Mouse (Mus musculus): ENCODE results near the gene Gli1. TPM values are rescaled to one million over a fixed set of nuclear protein-coding genes. Genes with fewer than 3 reads are reported as not detected.
A peak's percentile ranks its signal among the peaks of the same experiment; 100 is the strongest.

Gene Gli1
- polyA plus RNA-seq, 1 experiment from 2014 or later: 0.04 TPM

DNA sequence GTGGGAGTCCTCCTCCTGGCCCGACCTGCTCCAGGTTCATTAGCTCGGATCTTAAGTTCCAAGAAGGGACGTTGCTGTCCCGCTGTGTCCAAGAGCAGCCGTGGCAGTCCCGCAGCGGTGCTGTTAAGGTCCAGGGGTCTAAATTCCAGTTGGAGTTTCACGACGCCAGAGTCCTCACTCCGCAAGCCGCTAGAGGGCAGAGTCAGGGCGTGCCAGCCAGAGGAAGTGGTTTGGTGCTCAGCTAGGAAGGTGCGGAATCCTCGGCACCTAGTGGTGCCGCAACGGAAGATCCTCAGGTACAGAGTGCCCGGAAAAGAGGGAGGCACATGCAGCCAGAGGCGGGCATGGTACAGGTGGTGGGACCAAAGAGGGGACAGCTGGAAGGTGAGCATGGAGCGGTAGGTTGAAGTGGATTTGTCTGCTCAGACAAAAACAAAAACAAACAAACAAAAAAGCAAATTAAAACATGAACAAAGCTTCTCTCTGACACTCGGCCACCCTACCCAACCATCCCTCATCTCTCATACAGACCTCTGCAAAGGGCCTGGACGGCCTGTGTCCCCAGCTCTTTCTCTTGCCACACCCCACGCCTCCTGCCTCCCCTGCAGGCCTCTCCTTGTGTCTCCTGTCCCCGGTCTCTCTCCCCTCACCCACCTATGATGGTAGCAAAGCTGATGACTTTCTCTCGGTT, 9.0 kb upstream of the Gli1 start:
- H3K36me3 ChIP-seq (replicated peaks; ENCODE audit: insufficient read depth, low read length): no peaks in the 10 kb centered on the region
- H3K4me3 ChIP-seq (ENCODE audit: low read depth, low read length): peak overlapping the region; percentile 38
- H3K4me2 ChIP-seq (ENCODE audit: low read depth, low read length): peak overlapping the region; percentile 66
- peak overlapping the region; percentile 71 for H3K9ac ChIP-seq (replicated peaks)
- no peaks in the 10 kb centered on the region for H3K9me3 ChIP-seq (ENCODE audit: low read length)
- DNase-seq (peak; percentile 82), ATAC-seq (peak; percentile 37)
- peak overlapping the region; percentile 93 for H3K27ac ChIP-seq (ENCODE audit: low read depth)
- H3K27me3 ChIP-seq (ENCODE audit: insufficient read depth, low read length): no peaks in the 10 kb centered on the region
- TF ChIP-seq EP300 (IDR thresholded peaks at IDR 0.05; ENCODE audit: low read depth) (no peak), CTCF (IDR thresholded peaks at IDR 0.05; ENCODE audit: low read depth) (peak; percentile 89)
- WGBS (ENCODE audit: insufficient replicate concordance): 12% methylated on average over 24 of the region's 24 CpGs
- peaks cover 12% of the 10 kb centered on the region for H3K4me1 ChIP-seq (ENCODE audit: insufficient read depth)

DNA sequence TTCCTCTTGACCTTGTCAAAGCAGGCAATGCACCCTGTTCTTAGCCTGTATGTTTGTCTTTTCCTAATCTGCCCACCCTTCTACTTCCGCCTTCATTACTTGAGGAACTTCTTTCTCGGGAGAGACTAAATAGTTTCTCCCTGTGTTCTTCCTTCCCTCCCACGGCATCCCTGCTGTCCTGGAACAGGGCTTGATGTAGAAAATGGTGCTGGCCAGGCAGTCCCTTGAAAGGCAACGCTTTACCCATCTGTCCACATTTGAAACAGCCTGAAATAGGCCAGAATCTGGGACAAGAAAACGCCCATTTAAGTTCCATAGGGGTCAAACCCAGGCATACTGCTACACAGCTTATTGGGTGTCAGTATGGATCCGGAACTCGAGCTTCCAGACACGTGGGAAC, 8.0 kb upstream of the Gli1 start:
- H3K9ac ChIP-seq (replicated peaks): peak overlapping the region; percentile 71
- H3K27ac ChIP-seq (ENCODE audit: low read depth): peak overlapping the region; percentile 93
- H3K9me3 ChIP-seq (ENCODE audit: low read length): no peaks in the 10 kb centered on the region
- no peak for TF ChIP-seq EP300 (IDR thresholded peaks at IDR 0.05; ENCODE audit: low read depth)
- DNase-seq: no peak
- peak overlapping the region; percentile 66 for H3K4me2 ChIP-seq (ENCODE audit: low read depth, low read length)
- no peaks in the 10 kb centered on the region for H3K27me3 ChIP-seq (ENCODE audit: insufficient read depth, low read length)
- no peak for ATAC-seq
- H3K4me1 ChIP-seq (ENCODE audit: insufficient read depth): peaks cover 12% of the 10 kb centered on the region
- H3K36me3 ChIP-seq (replicated peaks; ENCODE audit: insufficient read depth, low read length): no peaks in the 10 kb centered on the region
- H3K4me3 ChIP-seq (ENCODE audit: low read depth, low read length): peak overlapping the region; percentile 38; the same call in 1 of the 2 replicates
- WGBS (ENCODE audit: insufficient replicate concordance): 51% methylated on average over 8 of the region's 8 CpGs

DNA sequence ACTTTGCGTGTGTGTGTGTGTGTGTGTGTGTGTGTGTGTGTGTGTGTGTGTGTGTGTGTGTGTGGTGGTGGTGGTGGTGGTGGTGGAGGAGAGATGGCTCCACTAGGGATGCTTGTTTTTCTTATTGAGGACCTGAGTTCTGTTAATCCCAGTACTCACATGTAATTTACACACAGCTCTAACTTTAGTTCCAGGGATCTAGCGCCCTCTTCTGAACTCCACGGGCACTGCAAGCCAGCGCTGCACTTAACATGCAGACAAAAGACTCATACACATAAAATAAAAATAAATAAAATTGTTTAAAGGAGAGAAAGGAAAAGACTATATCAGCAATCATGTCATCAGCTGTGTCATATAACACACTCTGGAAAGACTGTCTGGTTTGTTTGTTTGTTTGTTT, 7.2 kb upstream of the Gli1 start:
- DNase-seq (peak; percentile 37), ATAC-seq (no peak)
- Histone ChIP-seq H3K27ac (ENCODE audit: low read depth) (no peak overlapping the region), H3K9me3 (ENCODE audit: low read length) (no peaks in the 10 kb centered on the region), H3K4me3 (ENCODE audit: low read depth, low read length) (no peak overlapping the region), H3K4me2 (ENCODE audit: low read depth, low read length) (peak overlapping the region; percentile 66; the same call in 1 of the 2 replicates), H3K4me1 (ENCODE audit: insufficient read depth) (peaks cover 8% of the 10 kb centered on the region), H3K27me3 (ENCODE audit: insufficient read depth, low read length) (no peaks in the 10 kb centered on the region), H3K36me3 (replicated peaks; ENCODE audit: insufficient read depth, low read length) (no peaks in the 10 kb centered on the region), H3K9ac (replicated peaks) (no peak overlapping the region)
- peak; percentile 47 for TF ChIP-seq CTCF (IDR thresholded peaks at IDR 0.05; ENCODE audit: low read depth)
- TF ChIP-seq EP300 (IDR thresholded peaks at IDR 0.05; ENCODE audit: low read depth): no peak
- whole genome bisulfite sequencing (ENCODE audit: insufficient replicate concordance): 69% methylated on average over 4 of the region's 4 CpGs

DNA sequence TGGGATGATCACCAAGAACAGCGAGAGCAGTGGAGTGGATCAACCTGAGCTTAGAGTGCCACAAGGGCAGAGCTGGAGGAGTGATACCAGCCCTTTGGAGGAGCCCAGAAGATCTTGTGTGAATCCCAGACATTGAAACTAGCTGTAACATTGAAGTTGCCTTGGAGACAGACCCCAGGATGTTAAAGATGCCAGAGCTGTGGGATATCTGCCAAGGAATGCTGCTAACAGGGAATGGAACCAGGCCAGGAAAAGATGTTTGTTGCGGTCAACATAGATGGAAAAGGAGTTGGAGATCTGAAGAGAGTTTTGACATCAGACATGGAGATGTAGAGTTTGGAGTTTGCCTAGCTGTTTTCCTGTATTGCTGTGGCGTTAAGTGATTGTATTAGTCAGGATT, 4.4 kb upstream of the Gli1 start:
- DNase-seq: no peak
- Histone ChIP-seq H3K4me1 (ENCODE audit: insufficient read depth) (peaks cover 6% of the 10 kb centered on the region), H3K9ac (replicated peaks) (no peak overlapping the region), H3K27me3 (ENCODE audit: insufficient read depth, low read length) (peaks cover 10% of the 10 kb centered on the region), H3K4me2 (ENCODE audit: low read depth, low read length) (no peak overlapping the region), H3K27ac (ENCODE audit: low read depth) (no peak overlapping the region), H3K4me3 (ENCODE audit: low read depth, low read length) (no peak overlapping the region), H3K36me3 (replicated peaks; ENCODE audit: insufficient read depth, low read length) (no peaks in the 10 kb centered on the region), H3K9me3 (ENCODE audit: low read length) (no peaks in the 10 kb centered on the region)
- ATAC-seq: no peak
- 77% methylated on average over 3 of the region's 3 CpGs for WGBS (ENCODE audit: insufficient replicate concordance)
- no peak for TF ChIP-seq CTCF (IDR thresholded peaks at IDR 0.05; ENCODE audit: low read depth)
- no peak for TF ChIP-seq EP300 (IDR thresholded peaks at IDR 0.05; ENCODE audit: low read depth)

DNA sequence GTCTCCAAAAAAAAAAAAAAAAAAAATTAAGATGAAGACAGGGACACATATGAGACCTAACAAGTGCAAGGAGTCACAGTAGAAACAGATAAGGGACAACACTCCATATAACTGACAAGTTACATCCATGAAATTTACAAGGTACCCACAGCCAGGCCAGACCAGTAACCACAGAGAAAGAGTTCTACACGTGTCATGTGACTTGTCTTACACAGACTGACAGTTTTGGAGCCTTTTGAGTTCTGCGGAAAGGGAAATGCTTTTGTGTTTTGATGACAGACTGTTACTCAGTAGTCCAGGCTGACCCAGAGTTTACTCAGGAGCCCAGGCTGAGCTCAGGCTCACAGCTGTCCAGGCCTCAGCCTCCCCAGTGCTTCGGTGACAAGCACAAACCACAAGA, 1.3 kb upstream of the Gli1 start:
- H3K36me3 ChIP-seq (replicated peaks; ENCODE audit: insufficient read depth, low read length): no peaks in the 10 kb centered on the region
- DNase-seq (no peak), ATAC-seq (no peak)
- H3K9ac ChIP-seq (replicated peaks): no peak overlapping the region
- TF ChIP-seq CTCF (IDR thresholded peaks at IDR 0.05; ENCODE audit: low read depth): no peak
- no peak for TF ChIP-seq EP300 (IDR thresholded peaks at IDR 0.05; ENCODE audit: low read depth)
- no peak overlapping the region for H3K27ac ChIP-seq (ENCODE audit: low read depth)
- 43% methylated on average over 3 of the region's 3 CpGs for WGBS (ENCODE audit: insufficient replicate concordance)
- no peak overlapping the region for H3K4me2 ChIP-seq (ENCODE audit: low read depth, low read length)
- no peaks in the 10 kb centered on the region for H3K9me3 ChIP-seq (ENCODE audit: low read length)
- H3K4me3 ChIP-seq (ENCODE audit: low read depth, low read length): no peak overlapping the region
- peaks cover 34% of the 10 kb centered on the region for H3K27me3 ChIP-seq (ENCODE audit: insufficient read depth, low read length)
- H3K4me1 ChIP-seq (ENCODE audit: insufficient read depth): peaks cover 18% of the 10 kb centered on the region

DNA sequence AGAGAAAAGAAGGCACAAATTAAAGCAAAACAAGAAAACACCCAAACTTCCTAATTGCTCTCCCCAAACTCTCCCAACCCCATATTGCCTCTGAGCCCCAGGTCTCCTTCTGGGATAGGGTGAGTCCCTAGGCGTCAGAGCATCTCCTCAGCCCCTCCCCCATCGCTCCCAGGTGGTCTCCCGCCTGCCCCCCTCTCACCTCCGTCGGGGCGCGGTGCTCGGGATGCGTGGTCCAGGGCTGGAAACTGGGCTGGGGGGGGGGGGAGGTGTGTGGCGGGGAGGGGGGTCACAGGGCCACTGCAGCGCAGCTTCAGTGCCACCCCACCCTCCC, 449 bp downstream of the Gli1 start:
- ATAC-seq (no peak), DNase-seq (peak; percentile 18)
- peaks cover 38% of the 10 kb centered on the region for H3K27me3 ChIP-seq (ENCODE audit: insufficient read depth, low read length)
- peaks cover 18% of the 10 kb centered on the region for H3K4me1 ChIP-seq (ENCODE audit: insufficient read depth)
- no peaks in the 10 kb centered on the region for H3K9me3 ChIP-seq (ENCODE audit: low read length)
- 1% methylated on average over 10 of the region's 11 CpGs for WGBS (ENCODE audit: insufficient replicate concordance)
- no peak overlapping the region for H3K27ac ChIP-seq (ENCODE audit: low read depth)
- peak overlapping the region; percentile 62 for H3K4me2 ChIP-seq (ENCODE audit: low read depth, low read length)
- peak overlapping the region; percentile 24 for H3K4me3 ChIP-seq (ENCODE audit: low read depth, low read length)
- TF ChIP-seq CTCF (IDR thresholded peaks at IDR 0.05; ENCODE audit: low read depth) (no peak), EP300 (IDR thresholded peaks at IDR 0.05; ENCODE audit: low read depth) (no peak)
- H3K9ac ChIP-seq (replicated peaks): no peak overlapping the region
- H3K36me3 ChIP-seq (replicated peaks; ENCODE audit: insufficient read depth, low read length): no peaks in the 10 kb centered on the region

All from liver, postnatal 0 days (tissue).